Mouse (Mus musculus) spleen, adult 18-20 months (tissue): ENCODE results near the gene Camk2b.

ENCODE experiments used
- DNase-seq, 2 experiments: peaks; one replicate each; pipeline ENCODE4 v3.0.0; 2022; ENCODE audit warnings: mixed read lengths in 2 of 2

The Camk2b gene

DNA sequence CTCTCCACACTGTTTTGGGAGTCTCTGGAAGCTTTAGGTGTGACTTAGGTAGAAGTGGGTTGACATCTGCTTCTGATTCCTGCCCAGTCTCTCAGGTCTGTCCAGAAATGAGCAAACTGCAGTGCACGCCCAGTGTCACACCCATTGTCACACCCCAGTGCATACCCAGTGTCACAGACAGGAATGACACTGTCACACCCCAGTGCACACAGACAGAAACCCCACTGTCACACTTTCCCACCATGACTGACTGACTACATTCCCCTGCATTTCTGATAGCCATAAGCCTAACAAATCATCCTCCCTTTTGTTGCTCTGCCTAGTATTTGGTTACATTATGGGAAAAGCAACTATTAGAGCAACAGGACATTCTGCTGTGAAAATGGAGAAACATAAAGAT is 135.6 kb downstream of the Camk2b start:
- no peak for DNase-seq

DNA sequence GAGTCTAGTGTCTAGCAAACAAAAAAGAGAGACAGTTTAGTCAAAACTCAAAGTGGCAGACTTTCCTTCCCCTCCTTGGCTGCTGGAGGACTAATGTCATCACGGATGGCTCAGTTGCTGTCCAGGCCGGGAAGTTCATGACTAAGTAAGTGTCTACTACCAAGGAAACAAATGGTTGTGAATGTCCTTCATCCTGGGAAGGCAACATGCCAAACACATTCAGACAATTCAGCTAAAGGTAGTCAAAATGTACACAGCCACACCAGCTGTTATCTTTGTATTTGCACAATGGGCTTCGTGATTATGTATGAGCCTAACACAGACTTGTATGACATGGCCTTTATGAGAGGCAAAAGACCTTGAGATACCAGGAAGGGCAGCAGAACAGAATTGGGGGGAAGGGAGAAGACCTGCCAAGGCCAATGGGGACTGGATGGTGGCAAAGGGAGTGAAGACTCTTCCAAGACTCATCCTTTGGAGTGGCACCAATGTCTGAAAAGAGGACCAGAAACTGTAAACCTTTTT is 139.4 kb downstream of the Camk2b start:
- no peak for DNase-seq

DNA sequence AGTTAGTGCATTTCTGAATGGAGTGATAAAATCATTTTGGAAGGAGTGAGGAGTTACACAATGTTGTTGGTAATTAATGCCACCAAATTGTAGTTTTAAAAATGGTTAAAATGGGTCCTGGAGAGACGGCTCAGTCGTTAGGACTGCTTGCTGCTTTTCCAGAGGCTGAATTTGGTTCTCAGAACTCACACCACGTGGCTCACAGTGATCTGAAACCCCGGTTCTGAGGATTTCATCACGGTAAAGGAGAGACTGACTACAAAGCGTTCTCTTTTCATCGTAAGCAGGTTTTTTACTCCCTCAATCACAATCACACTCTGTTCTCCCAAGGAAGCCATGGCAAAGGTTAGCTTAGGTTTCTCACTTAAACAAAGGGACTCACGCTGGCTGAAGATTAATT is 141.5 kb downstream of the Camk2b start:
- no peak for DNase-seq

DNA sequence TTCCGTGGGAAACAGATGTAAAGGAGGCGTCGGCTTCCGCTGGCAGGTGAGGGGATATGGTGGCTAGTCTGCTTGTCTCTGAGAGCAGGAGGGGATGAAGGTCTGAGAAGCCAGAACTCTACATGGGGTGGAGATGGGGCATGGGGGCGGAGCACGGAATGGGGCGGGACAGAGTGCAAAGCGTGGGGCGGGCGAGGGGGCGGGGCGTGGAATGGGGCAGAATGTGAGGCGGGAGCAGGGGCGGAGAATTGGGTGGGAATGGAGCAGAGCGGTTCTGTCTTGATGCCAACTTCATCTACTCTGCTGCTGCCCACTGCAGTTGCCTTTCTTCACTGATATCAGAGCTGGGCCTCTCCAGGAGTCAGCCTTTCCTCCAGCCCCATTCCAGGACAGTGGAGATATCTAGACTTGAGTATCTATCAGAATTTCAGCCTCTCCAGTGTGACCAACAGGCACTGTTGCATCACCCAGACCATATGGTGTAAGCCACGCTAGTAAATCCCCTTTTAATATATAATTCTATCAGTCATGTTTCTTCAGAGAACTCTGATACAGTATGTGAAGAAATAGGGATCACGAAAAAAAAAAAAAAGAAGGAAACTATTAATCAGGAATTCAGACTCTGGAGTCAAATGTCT is 145.7 kb downstream of the Camk2b start:
- no peak for DNase-seq
